ENCODE assay signal across 26 mouse cellular contexts in genomic region chr3:133317845-133318244, GRCm38 (mm10).
"Had no signal": no experiment of that assay in that cellular context is flagged by ENCODE, and none has a peak within 500 bp of the region (broad histone marks: within the 10 kb centered on the region; RNA-seq: fewer than 3 reads in every experiment).

No protein-coding gene starts in this region.

- H3K9me3 ChIP-seq: heart, embryonic 10.5 days; hindbrain, embryonic 12.5 days; limb, embryonic 13.5 days; limb, embryonic 15.5 days; liver, embryonic 13.5 days; liver, embryonic 15.5 days had no signal

- H3K4me3 ChIP-seq: gastrocnemius, adult 2 months; heart, embryonic 10.5 days; heart, embryonic 12.5 days; hindbrain, embryonic 10.5 days; hindbrain, embryonic 12.5 days; layer of hippocampus, adult 2 months; left cerebral cortex, adult 2 months; limb, embryonic 13.5 days; limb, embryonic 15.5 days; liver, embryonic 13.5 days; liver, embryonic 15.5 days had no signal

- ATAC-seq: hindbrain, embryonic 16.5 days; inflammation-experienced regulatory T-cells, adult 6 months; intestine, postnatal 0 days; liver, postnatal 0 days had no signal

- H3K27ac ChIP-seq: gastrocnemius, adult 2 months; heart, embryonic 10.5 days; hindbrain, embryonic 10.5 days; hindbrain, embryonic 12.5 days; hindbrain, embryonic 14.5 days; layer of hippocampus, adult 2 months; left cerebral cortex, adult 2 months; limb, embryonic 13.5 days; limb, embryonic 15.5 days; liver, embryonic 13.5 days; liver, embryonic 15.5 days had no signal

- DNase-seq: gastrocnemius, adult 2 months; gastrocnemius, postnatal 10 days; gastrocnemius, postnatal 25 days; heart, adult 18-20 months; heart, postnatal 10 days; heart, postnatal 4 days; kidney, adult 18-20 months; kidney, adult 8-10 months; kidney, postnatal 10 days; kidney, postnatal 25 days; kidney, postnatal 4 days; liver, embryonic 13.5 days; liver, postnatal 0 days had no signal

- H3K36me3 ChIP-seq: hindbrain, embryonic 12.5 days; limb, embryonic 15.5 days had no signal

- H3K9ac ChIP-seq: heart, embryonic 12.5 days; hindbrain, embryonic 12.5 days; hindbrain, embryonic 14.5 days; limb, embryonic 13.5 days; limb, embryonic 15.5 days; liver, embryonic 13.5 days; liver, embryonic 15.5 days; liver, postnatal 0 days had no signal

- H3K4me1 ChIP-seq: heart, embryonic 10.5 days; heart, embryonic 12.5 days; hindbrain, embryonic 10.5 days; hindbrain, embryonic 12.5 days; limb, embryonic 15.5 days had no signal

- H3K4me2 ChIP-seq: heart, embryonic 12.5 days; hindbrain, embryonic 12.5 days; hindbrain, embryonic 14.5 days; limb, embryonic 13.5 days; limb, embryonic 15.5 days; liver, embryonic 13.5 days; liver, embryonic 15.5 days had no signal

- H3K27me3 ChIP-seq: heart, embryonic 12.5 days; hindbrain, embryonic 12.5 days; limb, embryonic 13.5 days; limb, embryonic 15.5 days; liver, embryonic 13.5 days; liver, embryonic 15.5 days had no signal
